Mouse (Mus musculus) cerebellum, adult 2 months (tissue): Measurements from ENCODE around the gene Nup188.

Experiments
- CTCF ChIP-seq: fragments of 200-500 bp; IDR thresholded peaks from 2 replicates; pipeline ENCODE4 v1.5.1; 2011; ENCODE audit warnings: low read depth, mild to moderate bottlenecking, control low read depth, low read length, moderate library complexity, borderline replicate concordance; ENCODE audit not compliant: insufficient read depth
- POLR2A ChIP-seq: fragments of 200-500 bp; IDR thresholded peaks from 2 replicates; pipeline ENCODE4 v1.6.1; 2011; ENCODE audit warnings: low read length, control low read depth, borderline replicate concordance; ENCODE audit not compliant: insufficient read depth

DNA sequence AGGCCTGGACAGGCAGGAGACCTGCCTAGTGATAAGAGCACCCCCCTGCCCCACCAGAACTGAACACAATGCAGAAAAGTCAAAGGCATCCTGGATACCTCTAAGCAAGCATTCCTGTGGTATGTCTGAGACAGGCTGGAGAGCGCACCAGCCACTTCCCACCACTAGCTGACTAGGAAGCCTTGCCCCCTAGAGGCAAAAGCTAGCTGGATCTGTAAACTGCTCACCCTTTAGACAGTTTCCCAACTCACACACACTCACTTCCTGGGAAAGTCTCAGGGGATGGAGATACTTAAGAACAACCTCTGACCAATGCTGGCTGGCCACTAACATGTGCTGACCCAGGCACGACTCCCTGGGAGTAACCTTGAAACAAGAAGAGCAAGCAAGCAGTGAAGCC, 65.0 kb downstream of the Nup188 start:
- no peak for TF ChIP-seq CTCF
- TF ChIP-seq POLR2A, result no peak
